Mouse (Mus musculus) CH12.LX (cell line): ENCODE results near the gene Coro2b. TPM values are rescaled to one million over a fixed set of nuclear protein-coding genes. Genes with fewer than 3 reads are reported as not detected.

ENCODE experiments used
- DNase-seq: peaks from one replicate; pipeline ENCODE4 v3.0.0-alpha.2; 2013; ENCODE audit errors: extremely low read depth
- H3K27ac ChIP-seq: 2 replicates; pipeline ENCODE4 v1.5.1; 2012; ENCODE audit warnings: low read depth, mild to moderate bottlenecking, control low read depth, moderate library complexity; ENCODE audit not compliant: insufficient read depth
- H3K27me3 ChIP-seq: replicated peaks from 2 replicates; pipeline ENCODE3; 2012; ENCODE audit warnings: inconsistent platforms
- H3K36me3 ChIP-seq, 2 experiments: replicated peaks in 1 of 2; 2 replicates each; pipeline versions ENCODE3 to v1.6.1; 2012; ENCODE audit warnings: inconsistent platforms in 1 of 2, low read length in 1 of 2, mild to moderate bottlenecking in 1 of 2, mixed read lengths in 1 of 2, moderate library complexity in 1 of 2; ENCODE audit not compliant: control insufficient read depth in 1 of 2, insufficient read depth in 1 of 2
- H3K4me1 ChIP-seq, 2 experiments: 2 replicates each; pipeline ENCODE4 v1.6.1; 2012; ENCODE audit warnings: inconsistent platforms in 1 of 2, moderate library complexity in 1 of 2; ENCODE audit not compliant: insufficient read depth in 2 of 2, control insufficient read depth in 1 of 2
- H3K4me2 ChIP-seq: 2 replicates; pipeline ENCODE4 v1.6.1; 2012; ENCODE audit warnings: low read depth, mild to moderate bottlenecking, control low read depth; ENCODE audit not compliant: poor library complexity, insufficient read depth, severe bottlenecking
- H3K4me3 ChIP-seq, 3 experiments: fragments of 150-350 bp in 1 of 3; sonication (generic) in 1 of 3; replicated peaks in 1 of 3; 2 replicates each; pipeline versions ENCODE3 to v1.5.1; 2011 to 2012; ENCODE audit warnings: low read depth in 2 of 3, low read length in 2 of 3, mild to moderate bottlenecking in 2 of 3, moderate library complexity in 2 of 3, control low read depth in 1 of 3, improper control_type of control experiment in 1 of 3, inconsistent platforms in 1 of 3, mixed read lengths in 1 of 3; ENCODE audit not compliant: poor library complexity in 1 of 3
- H3K79me2 ChIP-seq: replicated peaks from 2 replicates; pipeline ENCODE4 v1.6.1; 2012; ENCODE audit warnings: mild to moderate bottlenecking, moderate library complexity; ENCODE audit not compliant: control insufficient read depth, poor library complexity, insufficient read depth, severe bottlenecking; ENCODE audit errors: extremely low read depth
- H3K9ac ChIP-seq: 2 replicates; pipeline ENCODE4 v1.6.1; 2012; ENCODE audit warnings: low read depth, mild to moderate bottlenecking, control low read depth, moderate library complexity; ENCODE audit not compliant: insufficient read depth
- H3K9me3 ChIP-seq: replicated peaks from 2 replicates; pipeline ENCODE3; 2012; ENCODE audit warnings: low read length, inconsistent platforms, mixed read lengths
- CHD2 ChIP-seq: IDR thresholded peaks from 2 replicates; pipeline ENCODE4 v1.6.1; 2011; ENCODE audit warnings: low read length, improper control_type of control experiment
- CTCF ChIP-seq, 2 experiments: IDR thresholded peaks in 1 of 2; conservative IDR thresholded peaks in 1 of 2; 2 replicates each; pipeline ENCODE4 v1.5.1; 2011 to 2012; ENCODE audit warnings: low read depth in 2 of 2, low read length in 2 of 2, improper control_type of control experiment in 1 of 2, inconsistent platforms in 1 of 2, mild to moderate bottlenecking in 1 of 2, moderate library complexity in 1 of 2
- ELF1 ChIP-seq: IDR thresholded peaks from 2 replicates; pipeline ENCODE4 v1.6.1; 2014; ENCODE audit warnings: low read depth, mild to moderate bottlenecking, inconsistent platforms, low read length, improper control_type of control experiment
- EP300 ChIP-seq: IDR thresholded peaks from 2 replicates; pipeline ENCODE4 v1.6.1; 2011; ENCODE audit warnings: low read length, improper control_type of control experiment
- GABPA ChIP-seq: IDR thresholded peaks from 2 replicates; pipeline ENCODE4 v1.6.1; 2012; ENCODE audit warnings: low read depth, low read length, improper control_type of control experiment, inconsistent platforms; ENCODE audit not compliant: insufficient replicate concordance
- IRF4 ChIP-seq: IDR thresholded peaks from 2 replicates; pipeline ENCODE4 v1.6.1; 2014; ENCODE audit warnings: low read depth, mild to moderate bottlenecking, inconsistent platforms, low read length, improper control_type of control experiment
- JUND ChIP-seq: conservative IDR thresholded peaks from 2 replicates; pipeline ENCODE4 v1.6.1; 2011; ENCODE audit warnings: low read depth, low read length, improper control_type of control experiment
- KAT2A ChIP-seq: IDR thresholded peaks from 2 replicates; pipeline ENCODE4 v1.6.1; 2012; ENCODE audit warnings: low read length, improper control_type of control experiment, inconsistent platforms; ENCODE audit not compliant: insufficient replicate concordance
- MAX ChIP-seq: IDR thresholded peaks from 2 replicates; pipeline ENCODE4 v1.6.1; 2011; ENCODE audit warnings: low read length, improper control_type of control experiment
- MEF2A ChIP-seq: IDR thresholded peaks from 2 replicates; pipeline ENCODE4 v1.6.1; 2014; ENCODE audit warnings: low read depth, mild to moderate bottlenecking, inconsistent platforms, low read length, improper control_type of control experiment, borderline replicate concordance
- MYC ChIP-seq: IDR thresholded peaks from 2 replicates; pipeline ENCODE4 v1.6.1; 2011; ENCODE audit warnings: low read depth, mild to moderate bottlenecking, improper control_type of control experiment, low read length
- NELFE ChIP-seq: IDR thresholded peaks from 2 replicates; pipeline ENCODE4 v1.6.1; 2011; ENCODE audit warnings: low read depth, low read length, improper control_type of control experiment
- NRF1 ChIP-seq: IDR thresholded peaks from 2 replicates; pipeline ENCODE4 v1.6.1; 2014; ENCODE audit warnings: low read depth, mild to moderate bottlenecking, inconsistent platforms, low read length, improper control_type of control experiment, moderate library complexity
- PAX5 ChIP-seq: IDR thresholded peaks from 2 replicates; pipeline ENCODE4 v1.6.1; 2012; ENCODE audit warnings: low read length, inconsistent platforms, mixed read lengths
- POLR2A ChIP-seq: IDR thresholded peaks from 2 replicates; pipeline ENCODE4 v1.6.1; 2011; ENCODE audit warnings: low read depth, mild to moderate bottlenecking, improper control_type of control experiment, low read length
- SIN3A ChIP-seq: IDR thresholded peaks from 2 replicates; pipeline ENCODE4 v1.6.1; 2012; ENCODE audit warnings: low read length, improper control_type of control experiment, inconsistent platforms
- SMC3 ChIP-seq: IDR thresholded peaks from 2 replicates; pipeline ENCODE4 v1.6.1; 2011; ENCODE audit warnings: low read depth, low read length, improper control_type of control experiment
- TBP ChIP-seq: conservative IDR thresholded peaks from 2 replicates; pipeline ENCODE4 v1.6.1; 2011; ENCODE audit warnings: low read depth, low read length, improper control_type of control experiment
- UBTF ChIP-seq: IDR thresholded peaks from 2 replicates; pipeline ENCODE4 v1.6.1; 2012; ENCODE audit warnings: low read depth, mild to moderate bottlenecking, inconsistent platforms, low read length, improper control_type of control experiment, moderate library complexity
- USF1 ChIP-seq: IDR thresholded peaks from 2 replicates; pipeline ENCODE4 v1.6.1; 2014; ENCODE audit warnings: low read depth, mild to moderate bottlenecking, inconsistent platforms, low read length, improper control_type of control experiment
- USF2 ChIP-seq: conservative IDR thresholded peaks from 2 replicates; pipeline ENCODE4 v1.6.1; 2011; ENCODE audit warnings: low read depth, low read length, improper control_type of control experiment
- ZC3H11A ChIP-seq: IDR thresholded peaks from 2 replicates; pipeline ENCODE4 v1.6.1; 2012; ENCODE audit warnings: low read depth, mild to moderate bottlenecking, inconsistent platforms, low read length, improper control_type of control experiment
- dilution Hi-C: fragments of 300-500 bp; cut with MboI; formaldehyde crosslinking; loops from 2 replicates; pipeline ENCODE4 v1.14.3; 2020; ENCODE audit warnings: low sequenced_read_pairs; ENCODE audit not compliant: extremely low pct_unique_long_range_greater_than_20kb, extremely low pct_ligation_motif_present
- in situ Hi-C: fragments of 300-500 bp; cut with MboI; formaldehyde crosslinking; loops from 3 replicates; pipeline ENCODE4 v1.14.3; 2019; ENCODE audit warnings: low sequenced_read_pairs, low pct_ligation_motif_present, low pct_unique_long_range_greater_than_20kb, mixed read lengths
- polyA plus RNA-seq: library from polyadenylated mRNA; unstranded; fragments of >175 nt; gene quantifications from 2 replicates; pipeline ENCODE4 v1.2.1, GENCODE M21; 2012; ENCODE audit warnings: low read depth; ENCODE audit not compliant: insufficient read length
- total RNA-seq, 2 experiments: library from RNA; depleted of rRNA; stranded (reverse); fragments of 300-350 nt in 1 of 2; fragments of >200 nt in 1 of 2; gene quantifications; 2 replicates each; pipeline ENCODE4 v1.2.3; 2012 to 2014

Coro2b gene
- total and polyA plus RNA-seq, 3 experiments: 0.77 to 3.2 (median 0.85) TPM

DNA sequence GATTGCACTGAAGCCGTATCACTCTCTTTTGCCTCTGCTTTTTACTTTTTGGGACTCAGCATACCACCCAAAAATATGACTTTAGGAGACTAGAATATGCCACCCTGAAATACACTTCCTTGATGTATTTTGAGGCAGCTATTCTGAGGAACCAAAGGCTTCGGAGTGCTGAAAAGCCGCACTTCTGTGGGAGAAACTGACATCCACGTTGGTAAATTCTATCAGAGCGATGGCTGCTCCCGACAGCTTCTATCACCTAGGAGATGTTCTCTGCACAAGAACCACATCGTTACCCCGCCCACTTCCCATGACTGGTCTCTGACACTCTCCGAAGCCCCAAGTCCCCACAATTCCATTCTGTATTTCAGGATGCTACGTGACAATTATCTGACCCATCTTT lies 8.0 kb upstream of the Coro2b start:
- Histone ChIP-seq H3K9me3 (no peaks in the 10 kb centered on the region), H3K27ac (no peak overlapping the region), H3K4me3 (no peak overlapping the region), H3K4me2 (no peak overlapping the region), H3K36me3 (no peaks in the 10 kb centered on the region), H3K27me3 (no peaks in the 10 kb centered on the region), H3K4me1 (peaks cover 0 to 12% of the 10 kb centered on the region in 2 experiments; a peak in 2 of 4 replicates), H3K9ac (no peak overlapping the region), H3K79me2 (no peaks in the 10 kb centered on the region)
- in situ Hi-C loops: no loop called here
- DNase-seq: no peak
- TF ChIP-seq ELF1 (no peak), GABPA (no peak), KAT2A (no peak), MEF2A (no peak), USF2 (no peak), NRF1 (no peak), USF1 (no peak), JUND (no peak), UBTF (no peak), CHD2 (no peak), SMC3 (no peak), IRF4 (no peak), CTCF (conservative IDR thresholded peaks at IDR 0.05 in 1 of 2, IDR thresholded peaks at IDR 0.05 in 1 of 2; ENCODE audit: low read depth in 2 of 2, low read length in 2 of 2) (no peak), ZC3H11A (no peak)
- dilution Hi-C loops: no loop called here

DNA sequence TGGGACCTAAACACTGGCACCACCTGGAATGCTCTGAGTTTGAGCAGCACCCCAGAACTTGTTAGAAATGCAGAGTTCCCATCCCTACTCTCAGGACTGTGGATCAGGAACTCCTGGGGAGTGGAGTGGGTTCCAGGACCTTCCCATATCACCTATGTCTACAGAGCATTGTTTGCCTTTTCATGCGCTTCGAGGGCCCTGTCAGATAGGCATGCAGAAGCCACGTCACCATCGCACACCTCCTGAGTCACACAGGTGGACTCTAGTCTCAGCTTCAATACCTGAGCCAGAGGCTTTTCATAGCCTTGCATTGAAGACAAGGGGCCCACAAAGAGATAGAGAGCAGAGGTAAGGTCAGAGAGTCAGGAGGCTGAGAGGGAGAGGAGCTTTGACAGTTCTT lies 7.0 kb upstream of the Coro2b start:
- H3K36me3 ChIP-seq: no peaks in the 10 kb centered on the region
- no peak overlapping the region for H3K4me2 ChIP-seq
- H3K9ac ChIP-seq: no peak overlapping the region
- TF ChIP-seq JUND (no peak), POLR2A (no peak), NELFE (no peak), USF1 (no peak), PAX5 (no peak), ELF1 (no peak), GABPA (no peak), TBP (no peak), EP300 (no peak), NRF1 (no peak), MAX (no peak), CTCF (conservative IDR thresholded peaks at IDR 0.05 in 1 of 2, IDR thresholded peaks at IDR 0.05 in 1 of 2; ENCODE audit: low read depth in 2 of 2, low read length in 2 of 2) (no peak), USF2 (no peak), MYC (no peak), SIN3A (no peak)
- dilution Hi-C loops: no loop called here
- no peak overlapping the region for H3K4me3 ChIP-seq
- H3K27me3 ChIP-seq: peaks cover 3% of the 10 kb centered on the region
- no peaks in the 10 kb centered on the region for H3K9me3 ChIP-seq
- in situ Hi-C loops: no loop called here
- no peak for DNase-seq
- H3K4me1 ChIP-seq: peaks cover 0 to 12% of the 10 kb centered on the region in 2 experiments; a peak in 2 of 4 replicates
- H3K27ac ChIP-seq: no peak overlapping the region
- H3K79me2 ChIP-seq: no peaks in the 10 kb centered on the region
